Comparison of ENCODE assay signal across 13 mouse cellular contexts in genomic region chr2:129175636-129176035, GRCm38 (mm10). TPM values are rescaled to one million over a fixed set of nuclear protein-coding genes. Genes with fewer than 3 reads are reported as not detected.
A peak's percentile ranks its signal among the peaks of the same experiment; 100 is the strongest.
DNase-seq lines count a peak whose midpoint lies in the region; ATAC-seq and TF ChIP-seq lines count a peak whose summit lies in the region.
"Had no signal": no experiment of that assay in that cellular context is flagged by ENCODE, and none has a peak within 500 bp of the region (broad histone marks: within the 10 kb centered on the region; RNA-seq: fewer than 3 reads in every experiment).

No protein-coding gene starts in this region.

- peak; percentile 30 for DNase-seq in adrenal gland, adult 2 months
- no peak for DNase-seq in adrenal gland, adult 18-20 months (ENCODE audit: low spot score in 2 of 2)
- no peak for DNase-seq in liver, embryonic 14.5 days (ENCODE audit: low read depth in 3 of 3, low spot score in 3 of 3)
- DNase-seq in liver, result no peak
- DNase-seq in lung, postnatal 0 days (ENCODE audit: low spot score), result peak; percentile 72
- peak; percentile 53 for DNase-seq in splenic B cell, adult 2 months (ENCODE audit: low read depth, low spot score)
- DNase-seq in urinary bladder, postnatal 36 days (ENCODE audit: low spot score in 2 of 2), result no peak
- no peak for DNase-seq in right cerebral cortex, adult 18-20 months
- DNase-seq: cerebellum, postnatal 14 days had no signal

- H3K27ac ChIP-seq in liver, embryonic 14.5 days, result no peak overlapping the region
- no peak overlapping the region for H3K27ac ChIP-seq in lung, postnatal 0 days (ENCODE audit: low read length)
- H3K27ac ChIP-seq: embryonic facial prominence, embryonic 15.5 days; heart, embryonic 13.5 days; limb, embryonic 13.5 days; midbrain, embryonic 12.5 days had no signal

- no peaks in the 10 kb centered on the region for H3K9me3 ChIP-seq in liver, embryonic 14.5 days (ENCODE audit: control insufficient read depth, low read length)
- no peaks in the 10 kb centered on the region for H3K9me3 ChIP-seq in lung, postnatal 0 days (ENCODE audit: low read length)
- H3K9me3 ChIP-seq: embryonic facial prominence, embryonic 15.5 days; heart, embryonic 13.5 days; limb, embryonic 13.5 days; midbrain, embryonic 12.5 days had no signal

- TF ChIP-seq EP300 in liver, embryonic 14.5 days (IDR thresholded peaks at IDR 0.05; ENCODE audit: low read depth), result no peak
- TF ChIP-seq EP300 in lung, postnatal 0 days (IDR thresholded peaks at IDR 0.05), result peak; percentile 68

- 0 out of 2 replicates have a peak, but pooled peaks have one; percentile 5 for ATAC-seq in liver, embryonic 14.5 days (ENCODE audit: insufficient read depth)
- peak; percentile 71 for ATAC-seq in lung, postnatal 0 days

- TF ChIP-seq CTCF in liver, embryonic 14.5 days (IDR thresholded peaks at IDR 0.05; ENCODE audit: low read depth), result no peak
- TF ChIP-seq CTCF in lung, postnatal 0 days (IDR thresholded peaks at IDR 0.05), result no peak

- no peaks in the 10 kb centered on the region for H3K36me3 ChIP-seq in liver, embryonic 14.5 days (replicated peaks; ENCODE audit: control insufficient read depth, insufficient read depth, low read depth)
- H3K36me3 ChIP-seq in lung, postnatal 0 days (ENCODE audit: insufficient read depth, low read length), result no peaks in the 10 kb centered on the region
- H3K36me3 ChIP-seq in splenic B cell, adult 2 months (ENCODE audit: control insufficient read depth, insufficient read depth, low read length, poor library complexity, severe bottlenecking), result no peaks in the 10 kb centered on the region
- H3K36me3 ChIP-seq: embryonic facial prominence, embryonic 15.5 days; heart, embryonic 13.5 days; limb, embryonic 13.5 days; midbrain, embryonic 12.5 days had no signal

- H3K4me1 ChIP-seq in liver, embryonic 14.5 days (replicated peaks; ENCODE audit: control insufficient read depth in 2 of 2, insufficient read depth in 2 of 2, low read length in 1 of 2), result peaks cover 0 to 7% of the 10 kb centered on the region in 2 experiments; a peak in 1 of 4 replicates
- H3K4me1 ChIP-seq in lung, postnatal 0 days (ENCODE audit: insufficient read depth, low read depth, low read length), result no peaks in the 10 kb centered on the region
- H3K4me1 ChIP-seq: midbrain, embryonic 12.5 days had no signal

- H3K4me2 ChIP-seq in liver, embryonic 14.5 days (ENCODE audit: low read depth), result no peak overlapping the region
- H3K4me2 ChIP-seq in lung, postnatal 0 days (replicated peaks; ENCODE audit: low read depth, low read length), result no peak overlapping the region
- H3K4me2 ChIP-seq: embryonic facial prominence, embryonic 15.5 days; heart, embryonic 13.5 days; limb, embryonic 13.5 days; midbrain, embryonic 12.5 days had no signal

- WGBS in liver, embryonic 14.5 days (ENCODE audit: insufficient replicate concordance), result 9% methylated on average over 2 of the region's 2 CpGs
- WGBS in lung, postnatal 0 days, result 36% methylated on average over 2 of the region's 2 CpGs

- no peak overlapping the region for H3K4me3 ChIP-seq in liver, embryonic 14.5 days (ENCODE audit: insufficient read depth in 1 of 2, low read depth in 2 of 2, low read length in 2 of 2)
- no peak overlapping the region for H3K4me3 ChIP-seq in lung, postnatal 0 days (ENCODE audit: low read depth, low read length)
- H3K4me3 ChIP-seq: embryonic facial prominence, embryonic 15.5 days; heart, embryonic 13.5 days; limb, embryonic 13.5 days; midbrain, embryonic 12.5 days had no signal

- H3K9ac ChIP-seq in liver, embryonic 14.5 days (replicated peaks), result no peak overlapping the region
- H3K9ac ChIP-seq in lung, postnatal 0 days (replicated peaks; ENCODE audit: low read depth), result no peak overlapping the region
- H3K9ac ChIP-seq: embryonic facial prominence, embryonic 15.5 days; heart, embryonic 13.5 days; limb, embryonic 13.5 days; midbrain, embryonic 12.5 days had no signal

- no peaks in the 10 kb centered on the region for H3K27me3 ChIP-seq in liver, embryonic 14.5 days (ENCODE audit: control insufficient read depth, insufficient read depth, low read length)
- no peaks in the 10 kb centered on the region for H3K27me3 ChIP-seq in lung, postnatal 0 days (replicated peaks; ENCODE audit: insufficient read depth, low read length)
- no peaks in the 10 kb centered on the region for H3K27me3 ChIP-seq in splenic B cell, adult 2 months (ENCODE audit: control insufficient read depth, insufficient read depth, low read length, poor library complexity, severe bottlenecking)
- H3K27me3 ChIP-seq: embryonic facial prominence, embryonic 15.5 days; heart, embryonic 13.5 days; limb, embryonic 13.5 days had no signal

RNA-seq across cellular contexts. Expression of gene Slc20a1, which starts 22.9 kb away (rescaled TPM):
- total RNA-seq in adrenal gland, adult 2 months (2021), result 10 to 100 TPM; 12.4 to 14.1 TPM
- 6.8 and 9.4 TPM in 2 replicates for polyA plus RNA-seq in adrenal gland, adult 2 months (2012; rRNA removed)
- total RNA-seq in adrenal gland, adult 18-20 months (2021), result 10 to 100 TPM; 14.1 to 19.4 TPM
- 37.7 and 50.7 TPM in 2 replicates for polyA plus RNA-seq in liver, embryonic 14.5 days (2012; rRNA removed)
- polyA plus RNA-seq in liver, embryonic 14.5 days (2014; fragmentation: Nextera tagmentation; extraction: Ambion mirVana), result 42.7 and 49.2 TPM in 2 replicates
- polyA plus RNA-seq in lung, postnatal 0 days (2015; fragmentation: Nextera tagmentation; extraction: Ambion mirVana), result 10.0 and 10.5 TPM in 2 replicates

RNA-seq across cellular contexts. Expression of gene Chchd5, which starts 46.1 kb away (rescaled TPM):
- total RNA-seq in adrenal gland, adult 2 months (2021), result 10 to 100 TPM; 22.5 to 27.3 TPM
- 84.8 and 107 TPM in 2 replicates for polyA plus RNA-seq in adrenal gland, adult 2 months (2012; rRNA removed)
- 10 to 100 TPM; 15.9 to 21.3 TPM for total RNA-seq in adrenal gland, adult 18-20 months (2021)
- 9.2 and 12.8 TPM in 2 replicates for polyA plus RNA-seq in liver, embryonic 14.5 days (2012; rRNA removed)
- 9.1 and 11.6 TPM in 2 replicates for polyA plus RNA-seq in liver, embryonic 14.5 days (2014; fragmentation: Nextera tagmentation; extraction: Ambion mirVana)
- polyA plus RNA-seq in lung, postnatal 0 days (2015; fragmentation: Nextera tagmentation; extraction: Ambion mirVana), result 21.1 and 21.4 TPM in 2 replicates

Comparison
In these comparisons a context has a peak if more than half of its experiments do, and no peak if none do; other contexts are left out.
1. DNase-seq: peak in adrenal gland, adult 2 months (single experiment), lung, postnatal 0 days (single experiment) and splenic B cell, adult 2 months (single experiment); none in adrenal gland, adult 18-20 months (0 of 2), liver, embryonic 14.5 days (0 of 3), liver (single experiment), urinary bladder, postnatal 36 days (0 of 2) and right cerebral cortex, adult 18-20 months (single experiment).